Mouse (Mus musculus): Measurements from ENCODE around the gene Uso1. TPM values are rescaled to one million over a fixed set of nuclear protein-coding genes. Genes with fewer than 3 reads are reported as not detected.
A peak's percentile ranks its signal among the peaks of the same experiment; 100 is the strongest.
"Not testable (repeated sequence)": the region's sequence is repeated elsewhere in the genome, so short reads cannot be mapped to it uniquely, and the experiment has no call there.

Gene Uso1
- polyA plus RNA-seq, 1 experiment = 25.1 TPM

- Histone ChIP-seq H3K27me3 (ENCODE audit: control insufficient read depth, insufficient read depth, low read length) (no peaks in the 10 kb centered on the region), H3K36me3 (ENCODE audit: control insufficient read depth, insufficient read depth, low read length) (peaks cover 59% of the 10 kb centered on the region), H3K27ac (ENCODE audit: insufficient read depth, low read depth, low read length) (peak overlapping the region; percentile 77), H3K4me3 (ENCODE audit: low read depth, low read length) (no peak overlapping the region), H3K4me1 (ENCODE audit: control insufficient read depth, insufficient read depth, insufficient read length, low read length) (peaks cover 12% of the 10 kb centered on the region; the same call in 1 of the 2 replicates)
- no peak for TF ChIP-seq CTCF (IDR thresholded peaks at IDR 0.05; ENCODE audit: extremely low read depth, insufficient read length, insufficient replicate concordance, low read depth, low read length)
- no peak for TF ChIP-seq POLR2A (IDR thresholded peaks at IDR 0.05; ENCODE audit: low read depth, low read length)
- 62% methylated on average over 7 of the region's 7 CpGs for WGBS
These were observed 51.2 kb downstream of the Uso1 start for GRCm38 (mm10) chr5:92188881-92189483.

GRCm38 (mm10) chr5:92195716-92196115 lies 58.0 kb downstream of the Uso1 start:
- not testable (repeated sequence) for H3K27me3 ChIP-seq (ENCODE audit: control insufficient read depth, insufficient read depth, low read length); H3K4me3 ChIP-seq (ENCODE audit: low read depth, low read length); H3K27ac ChIP-seq (ENCODE audit: insufficient read depth, low read depth, low read length); H3K4me1 ChIP-seq (ENCODE audit: control insufficient read depth, insufficient read depth, insufficient read length, low read length)
- WGBS = 41% methylated on average over 2 of the region's 2 CpGs
- peaks cover 60% of the 10 kb centered on the region for H3K36me3 ChIP-seq (ENCODE audit: control insufficient read depth, insufficient read depth, low read length)
- TF ChIP-seq CTCF (IDR thresholded peaks at IDR 0.05; ENCODE audit: extremely low read depth, insufficient read length, insufficient replicate concordance, low read depth, low read length) = peak; percentile 71

- H3K27ac ChIP-seq (ENCODE audit: insufficient read depth, low read depth, low read length) = no peak overlapping the region
- H3K36me3 ChIP-seq (ENCODE audit: control insufficient read depth, insufficient read depth, low read length) = peaks cover 71% of the 10 kb centered on the region
These were observed 59.4 kb downstream of the Uso1 start for GRCm38 (mm10) chr5:92196895-92197811.

GRCm38 (mm10) chr5:92198266-92198665 lies 60.5 kb downstream of the Uso1 start:
- H3K4me3 ChIP-seq (ENCODE audit: low read depth, low read length) = no peak overlapping the region
- H3K4me1 ChIP-seq (ENCODE audit: control insufficient read depth, insufficient read depth, insufficient read length, low read length) = 0 out of 2 replicates have a peak, but pooled peaks cover 3% of the 10 kb centered on the region
- H3K36me3 ChIP-seq (ENCODE audit: control insufficient read depth, insufficient read depth, low read length) = peaks cover 69% of the 10 kb centered on the region
- TF ChIP-seq CTCF (IDR thresholded peaks at IDR 0.05; ENCODE audit: extremely low read depth, insufficient read length, insufficient replicate concordance, low read depth, low read length) (no peak), POLR2A (IDR thresholded peaks at IDR 0.05; ENCODE audit: low read depth, low read length) (no peak)
- no peak overlapping the region for H3K27ac ChIP-seq (ENCODE audit: insufficient read depth, low read depth, low read length)
- WGBS = 84% methylated on average over 8 of the region's 8 CpGs
- H3K27me3 ChIP-seq (ENCODE audit: control insufficient read depth, insufficient read depth, low read length) = no peaks in the 10 kb centered on the region

More at GRCm38 (mm10) chr5:92196895-92197811, 59.4 kb downstream of the Uso1 start:
- H3K4me3 ChIP-seq (ENCODE audit: low read depth, low read length) = no peak overlapping the region
- TF ChIP-seq CTCF (IDR thresholded peaks at IDR 0.05; ENCODE audit: extremely low read depth, insufficient read length, insufficient replicate concordance, low read depth, low read length) (no peak), POLR2A (IDR thresholded peaks at IDR 0.05; ENCODE audit: low read depth, low read length) (no peak)
- WGBS = 88% methylated on average over 15 of the region's 15 CpGs
- H3K4me1 ChIP-seq (ENCODE audit: control insufficient read depth, insufficient read depth, insufficient read length, low read length) = no peaks in the 10 kb centered on the region
- no peaks in the 10 kb centered on the region for H3K27me3 ChIP-seq (ENCODE audit: control insufficient read depth, insufficient read depth, low read length)

GRCm38 (mm10) chr5:92204162-92205036 lies 66.7 kb downstream of the Uso1 start:
- TF ChIP-seq CTCF (IDR thresholded peaks at IDR 0.05; ENCODE audit: extremely low read depth, insufficient read length, insufficient replicate concordance, low read depth, low read length) (no peak), POLR2A (IDR thresholded peaks at IDR 0.05; ENCODE audit: low read depth, low read length) (no peak)
- no peaks in the 10 kb centered on the region for H3K27me3 ChIP-seq (ENCODE audit: control insufficient read depth, insufficient read depth, low read length)
- 22% methylated on average over 6 of the region's 6 CpGs for WGBS
- H3K4me3 ChIP-seq (ENCODE audit: low read depth, low read length) = no peak overlapping the region
- H3K27ac ChIP-seq (ENCODE audit: insufficient read depth, low read depth, low read length) = peak overlapping the region; percentile 88
- peaks cover 33% of the 10 kb centered on the region for H3K36me3 ChIP-seq (ENCODE audit: control insufficient read depth, insufficient read depth, low read length)
- peaks cover 23% of the 10 kb centered on the region; the same call in 1 of the 2 replicates for H3K4me1 ChIP-seq (ENCODE audit: control insufficient read depth, insufficient read depth, insufficient read length, low read length)

GRCm38 (mm10) chr5:92205184-92205583 lies 67.4 kb downstream of the Uso1 start:
- Histone ChIP-seq H3K4me1 (ENCODE audit: control insufficient read depth, insufficient read depth, insufficient read length, low read length) (peaks cover 23% of the 10 kb centered on the region; the same call in 1 of the 2 replicates), H3K27me3 (ENCODE audit: control insufficient read depth, insufficient read depth, low read length) (no peaks in the 10 kb centered on the region), H3K36me3 (ENCODE audit: control insufficient read depth, insufficient read depth, low read length) (peaks cover 29% of the 10 kb centered on the region), H3K27ac (ENCODE audit: insufficient read depth, low read depth, low read length) (peak overlapping the region; percentile 93), H3K4me3 (ENCODE audit: low read depth, low read length) (no peak overlapping the region)
- 27% methylated on average over 7 of the region's 7 CpGs for WGBS
- TF ChIP-seq POLR2A (IDR thresholded peaks at IDR 0.05; ENCODE audit: low read depth, low read length) (no peak), CTCF (IDR thresholded peaks at IDR 0.05; ENCODE audit: extremely low read depth, insufficient read length, insufficient replicate concordance, low read depth, low read length) (no peak)

Measured in small intestine, adult 2 months (tissue).